Mouse (Mus musculus): ENCODE measurements at regions not wholly inside any gene's neighbourhood (a gene's known extent, or its start where the extent isn't known, plus 50 kb on each side); places are given as distances from the start of the nearest gene placed in this dataset.

GRCm38 (mm10) chr5:28596537-28597314 is 129.7 kb upstream of the Shh start:
- TF ChIP-seq CTCF (IDR thresholded peaks at IDR 0.05; ENCODE audit: extremely low read depth, insufficient read length, insufficient replicate concordance, low read depth, low read length) (no peak), POLR2A (IDR thresholded peaks at IDR 0.05; ENCODE audit: low read depth, low read length) (no peak)
